Mouse (Mus musculus) activated CD4-positive, CD25-positive, alpha-beta regulatory T cell, adult 4 months (primary cell): ENCODE data around the gene Rad51b. TPM values are rescaled to one million over a fixed set of nuclear protein-coding genes. Genes with fewer than 3 reads are reported as not detected.
A peak's percentile ranks its signal among the peaks of the same experiment; 100 is the strongest.

Experiments used
- ATAC-seq: one replicate; pipeline ENCODE4 v1.8.0; 2017
- polyA plus RNA-seq, 2 experiments: library from polyadenylated mRNA; unstranded; fragments of 100-300 nt; shearing (Covaris generic); gene quantifications; one replicate each; pipeline ENCODE4 v1.2.1; 2017

The Rad51b gene
- polyA plus RNA-seq, 2 experiments from 2014 or later = 1.9 to 2.8 TPM

GRCm38 (mm10) chr12:79623308-79623707 is 326.2 kb downstream of the Rad51b start:
- peak; percentile 33 for ATAC-seq

GRCm38 (mm10) chr12:79625699-79626554 is 328.8 kb downstream of the Rad51b start:
- ATAC-seq = peak; percentile 16

DNA sequence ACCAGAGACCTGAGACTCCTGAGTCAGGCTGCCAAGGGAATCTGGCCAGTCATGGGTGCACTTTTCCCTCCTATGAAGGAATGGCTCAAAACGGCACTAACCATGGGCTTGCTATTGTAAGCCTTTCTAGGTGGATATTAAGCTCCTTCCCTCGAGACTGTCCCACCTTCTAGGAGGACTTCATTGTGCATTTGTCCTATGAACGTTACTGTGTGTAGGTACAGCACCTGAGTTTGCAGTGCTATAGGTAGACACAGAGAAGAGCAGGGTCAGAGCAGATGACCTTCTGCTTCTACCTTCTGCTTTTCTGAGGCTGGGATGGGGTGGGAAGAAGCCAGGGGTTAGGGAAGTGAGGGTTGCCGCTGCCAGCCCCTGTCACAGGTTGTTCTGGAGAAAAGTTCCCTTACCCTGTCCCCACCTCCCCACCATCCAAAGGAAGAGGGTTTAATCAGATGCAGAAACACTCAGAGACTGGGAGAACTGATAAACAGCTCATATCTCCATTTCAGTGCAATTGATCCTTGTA is 329.5 kb downstream of the Rad51b start:
- no peak for ATAC-seq

- ATAC-seq = peak; percentile 21
Measured at GRCm38 (mm10) chr12:79627351-79628120, 330.5 kb downstream of the Rad51b start.

DNA sequence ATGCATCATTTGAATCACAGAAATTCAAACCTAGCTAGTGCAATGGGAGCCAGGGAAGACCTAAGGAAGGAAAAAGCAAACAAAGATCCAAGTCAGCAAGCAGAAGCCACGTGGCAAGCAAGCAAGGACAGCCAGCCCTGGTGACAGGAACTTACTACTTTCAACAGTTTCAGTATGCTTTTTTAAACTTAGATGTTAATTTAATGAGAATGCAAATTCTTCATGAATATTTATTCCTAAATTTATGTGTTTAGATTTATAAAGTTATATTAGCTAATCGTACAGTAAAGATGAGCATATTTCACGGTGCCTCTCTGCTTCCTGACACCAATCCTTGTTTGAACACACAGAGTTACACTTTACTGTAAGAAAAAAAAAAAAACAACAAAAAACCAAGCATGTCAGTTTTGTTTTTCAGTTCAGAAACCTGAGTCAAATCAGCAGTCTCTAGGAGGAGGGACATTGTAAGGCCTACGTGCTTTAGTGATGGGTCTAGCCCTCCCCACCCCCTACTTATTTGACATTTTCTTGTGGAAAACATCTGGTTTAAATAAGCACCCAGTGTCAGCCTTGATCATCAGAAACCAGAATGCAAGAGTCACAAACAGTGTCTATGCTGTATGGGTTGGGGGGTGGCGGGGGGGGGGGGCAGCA is 331.2 kb downstream of the Rad51b start:
- ATAC-seq = peak; percentile 70

- ATAC-seq = no peak
Measured at GRCm38 (mm10) chr12:79629945-79630850, 333.1 kb downstream of the Rad51b start.

GRCm38 (mm10) chr12:79633458-79634106 is 336.5 kb downstream of the Rad51b start:
- no peak for ATAC-seq

- no peak for ATAC-seq
Measured at GRCm38 (mm10) chr12:79641570-79642285, 344.6 kb downstream of the Rad51b start.

GRCm38 (mm10) chr12:79642715-79643114 is 345.6 kb downstream of the Rad51b start:
- ATAC-seq = no peak

- no peak for ATAC-seq
Measured at GRCm38 (mm10) chr12:79645656-79646055, 348.6 kb downstream of the Rad51b start.

- peak; percentile 82 for ATAC-seq
Measured at GRCm38 (mm10) chr12:79646646-79647164, 349.6 kb downstream of the Rad51b start.

DNA sequence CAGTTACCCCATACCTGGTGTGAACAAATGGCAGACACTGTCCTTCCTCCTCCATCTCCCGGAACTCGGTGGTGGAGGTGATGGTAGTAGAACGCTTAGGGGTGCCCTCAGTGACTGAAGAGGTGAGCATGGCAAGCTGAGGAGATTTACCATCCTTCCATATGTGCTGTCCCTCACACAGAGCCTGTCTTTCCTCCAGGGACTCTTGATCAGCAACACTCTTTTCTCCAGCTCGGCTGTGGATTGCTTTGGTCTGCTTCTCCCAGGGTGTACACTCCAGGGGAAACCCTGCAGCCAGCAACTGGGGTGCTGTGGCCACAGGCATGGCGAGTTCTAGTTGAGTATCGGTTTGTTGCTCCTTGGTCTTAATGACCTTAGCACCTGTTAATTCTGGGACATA is 350.3 kb downstream of the Rad51b start:
- ATAC-seq = no peak

GRCm38 (mm10) chr12:79647976-79648375 is 350.9 kb downstream of the Rad51b start:
- no peak for ATAC-seq

GRCm38 (mm10) chr12:79648812-79649700 is 352.0 kb downstream of the Rad51b start:
- no peak for ATAC-seq

- no peak for ATAC-seq
Measured at GRCm38 (mm10) chr12:79649796-79650195, 352.7 kb downstream of the Rad51b start.

- no peak for ATAC-seq
Measured at GRCm38 (mm10) chr12:79655138-79655537, 358.1 kb downstream of the Rad51b start.

GRCm38 (mm10) chr12:79658861-79659260 is 361.8 kb downstream of the Rad51b start:
- no peak for ATAC-seq

- no peak for ATAC-seq
Measured at GRCm38 (mm10) chr12:79661270-79661669, 364.2 kb downstream of the Rad51b start.
